Mouse (Mus musculus) testis, adult 2 months (tissue): ENCODE results near the gene Tgfbr3. TPM values are rescaled to one million over a fixed set of nuclear protein-coding genes. Genes with fewer than 3 reads are reported as not detected.

Experiments
- H3K27ac ChIP-seq: fragments of 200-500 bp; 2 replicates; pipeline ENCODE4 v1.5.1; 2012; ENCODE audit warnings: low read depth, low read length; ENCODE audit not compliant: control insufficient read depth, insufficient read depth
- H3K27me3 ChIP-seq: fragments of 200-500 bp; 2 replicates; pipeline ENCODE4 v1.6.1; 2012; ENCODE audit warnings: mild to moderate bottlenecking, low read length, moderate library complexity; ENCODE audit not compliant: control insufficient read depth, insufficient read depth
- H3K36me3 ChIP-seq: fragments of 200-500 bp; 2 replicates; pipeline ENCODE4 v1.6.1; 2012; ENCODE audit warnings: mild to moderate bottlenecking, low read length; ENCODE audit not compliant: control insufficient read depth, insufficient read depth
- H3K4me1 ChIP-seq: fragments of 200-500 bp; 2 replicates; pipeline ENCODE4 v1.6.1; 2012; ENCODE audit warnings: low read length; ENCODE audit not compliant: control insufficient read depth, insufficient read depth
- H3K4me3 ChIP-seq: fragments of 200-500 bp; 2 replicates; pipeline ENCODE4 v1.5.1; 2012; ENCODE audit warnings: low read depth, mild to moderate bottlenecking, low read length, moderate library complexity, mixed read lengths; ENCODE audit not compliant: control insufficient read depth
- CTCF ChIP-seq: fragments of 200-500 bp; IDR thresholded peaks from 2 replicates; pipeline ENCODE4 v1.5.1; 2012; ENCODE audit warnings: low read depth, mild to moderate bottlenecking, inconsistent platforms, low read length, moderate library complexity; ENCODE audit not compliant: control insufficient read depth, insufficient read depth, insufficient replicate concordance
- POLR2A ChIP-seq: fragments of 200-500 bp; IDR thresholded peaks from 2 replicates; pipeline ENCODE4 v1.6.1; 2012; ENCODE audit warnings: low read depth, mild to moderate bottlenecking, inconsistent platforms, low read length, moderate library complexity; ENCODE audit not compliant: control insufficient read depth
- polyA plus RNA-seq: library from polyadenylated mRNA; depleted of rRNA; stranded (reverse); fragments of >200 nt; gene quantifications from 2 replicates; pipeline ENCODE4 v1.2.3, GENCODE M21; 2012

Tgfbr3 gene
- polyA plus RNA-seq, 1 experiment: 8.4 TPM

GRCm38 (mm10) chr5:107163336-107163735 is 126.1 kb downstream of the Tgfbr3 start:
- Histone ChIP-seq H3K27ac (no peak overlapping the region), H3K27me3 (no peaks in the 10 kb centered on the region), H3K36me3 (no peaks in the 10 kb centered on the region), H3K4me3 (no peak overlapping the region), H3K4me1 (peaks cover 3% of the 10 kb centered on the region)
- TF ChIP-seq POLR2A: no peak
- TF ChIP-seq CTCF: no peak

- H3K27me3 ChIP-seq: no peaks in the 10 kb centered on the region
- peaks cover 3% of the 10 kb centered on the region for H3K4me1 ChIP-seq
- no peak overlapping the region for H3K4me3 ChIP-seq
- H3K27ac ChIP-seq: no peak overlapping the region
- no peaks in the 10 kb centered on the region for H3K36me3 ChIP-seq
- TF ChIP-seq POLR2A: no peak
- no peak for TF ChIP-seq CTCF
Measured at GRCm38 (mm10) chr5:107162812-107163211, 126.6 kb downstream of the Tgfbr3 start.

- Histone ChIP-seq H3K27ac (no peak overlapping the region), H3K36me3 (no peaks in the 10 kb centered on the region), H3K4me1 (peaks cover 3% of the 10 kb centered on the region), H3K4me3 (no peak overlapping the region), H3K27me3 (no peaks in the 10 kb centered on the region)
- TF ChIP-seq POLR2A: no peak
Measured at GRCm38 (mm10) chr5:107162319-107162718, 127.1 kb downstream of the Tgfbr3 start.

- Histone ChIP-seq H3K27ac (no peak overlapping the region; the same call in 1 of the 2 replicates), H3K36me3 (no peaks in the 10 kb centered on the region), H3K27me3 (no peaks in the 10 kb centered on the region), H3K4me3 (no peak overlapping the region), H3K4me1 (peaks cover 3% of the 10 kb centered on the region)
- TF ChIP-seq POLR2A (no peak), CTCF (no peak)
Measured at GRCm38 (mm10) chr5:107159914-107160890, 129.2 kb downstream of the Tgfbr3 start.

GRCm38 (mm10) chr5:107158531-107159178 is 130.8 kb downstream of the Tgfbr3 start:
- Histone ChIP-seq H3K27ac (no peak overlapping the region), H3K4me1 (peaks cover 3% of the 10 kb centered on the region), H3K36me3 (no peaks in the 10 kb centered on the region), H3K4me3 (no peak overlapping the region), H3K27me3 (no peaks in the 10 kb centered on the region)
- TF ChIP-seq CTCF (no peak), POLR2A (no peak)

GRCm38 (mm10) chr5:107157384-107157783 is 132.0 kb downstream of the Tgfbr3 start:
- Histone ChIP-seq H3K4me3 (no peak overlapping the region), H3K4me1 (peaks cover 3% of the 10 kb centered on the region), H3K36me3 (no peaks in the 10 kb centered on the region), H3K27me3 (no peaks in the 10 kb centered on the region), H3K27ac (no peak overlapping the region; the same call in 1 of the 2 replicates)
- TF ChIP-seq CTCF (no peak), POLR2A (no peak)

- H3K4me1 ChIP-seq: peaks cover 3% of the 10 kb centered on the region
- no peaks in the 10 kb centered on the region for H3K27me3 ChIP-seq
- no peak for TF ChIP-seq POLR2A
- no peak for TF ChIP-seq CTCF
- H3K4me3 ChIP-seq: no peak overlapping the region
- H3K36me3 ChIP-seq: no peaks in the 10 kb centered on the region
- H3K27ac ChIP-seq: no peak overlapping the region
Measured at GRCm38 (mm10) chr5:107156096-107156495, 133.3 kb downstream of the Tgfbr3 start.
